Mouse (Mus musculus) bone marrow macrophage, adult 2 months (primary cell): ENCODE results near the gene Zfp652.

ENCODE experiments used
- CTCF ChIP-seq: IDR thresholded peaks from 2 replicates; pipeline ENCODE4 v1.5.1; 2012; ENCODE audit warnings: low read depth, mild to moderate bottlenecking, low read length, moderate library complexity
- POLR2A ChIP-seq: IDR thresholded peaks from 2 replicates; pipeline ENCODE4 v1.6.1; 2012; ENCODE audit warnings: mild to moderate bottlenecking, low read depth, low read length, borderline replicate concordance

- TF ChIP-seq CTCF (no peak), POLR2A (no peak)
These were observed 71.0 kb downstream of the Zfp652 start for GRCm38 (mm10) chr11:95783457-95783856.
